7 mouse cellular contexts compared by ENCODE assay signal in genomic region chr1:92647752-92648151, GRCm38 (mm10). TPM values are rescaled to one million over a fixed set of nuclear protein-coding genes. Genes with fewer than 3 reads are reported as not detected.
A peak's percentile ranks its signal among the peaks of the same experiment; 100 is the strongest.
DNase-seq lines count a peak whose midpoint lies in the region; ATAC-seq and TF ChIP-seq lines count a peak whose summit lies in the region.

No protein-coding gene starts in this region.

- TF ChIP-seq CTCF in cerebellum, adult 2 months (IDR thresholded peaks at IDR 0.05; ENCODE audit: borderline replicate concordance, insufficient read depth, low read depth, low read length): peak; percentile 84
- peak; percentile 94 for TF ChIP-seq CTCF in hindbrain, postnatal 0 days (IDR thresholded peaks at IDR 0.05; ENCODE audit: low read depth)
- peak; percentile 86 for TF ChIP-seq CTCF in left cerebral cortex, adult 2 months (IDR thresholded peaks at IDR 0.05)

- H3K4me1 ChIP-seq in cerebellum, adult 2 months (ENCODE audit: control insufficient read depth, insufficient read depth, low read length): peaks cover 15% of the 10 kb centered on the region; the same call in 1 of the 2 replicates
- H3K4me1 ChIP-seq in hindbrain, postnatal 0 days (ENCODE audit: insufficient read depth, low read length): 0 out of 2 replicates have a peak, but pooled peaks cover 2% of the 10 kb centered on the region
- peaks cover 65% of the 10 kb centered on the region for H3K4me1 ChIP-seq in megakaryocyte, embryonic 14.5 days

- peak; percentile 68 for ATAC-seq in hindbrain, postnatal 0 days

- H3K4me2 ChIP-seq in hindbrain, postnatal 0 days (ENCODE audit: low read depth, low read length): peak overlapping the region; percentile 5; the same call in 1 of the 2 replicates

- no peak for TF ChIP-seq POLR2A in cerebellum, adult 2 months (IDR thresholded peaks at IDR 0.05; ENCODE audit: borderline replicate concordance, insufficient read depth, low read length)

- no peaks in the 10 kb centered on the region for H3K36me3 ChIP-seq in hindbrain, postnatal 0 days (ENCODE audit: insufficient read depth, low read length)
- no peaks in the 10 kb centered on the region for H3K36me3 ChIP-seq in megakaryocyte, embryonic 14.5 days (replicated peaks; ENCODE audit: low read length)

- no peaks in the 10 kb centered on the region for H3K9me3 ChIP-seq in hindbrain, postnatal 0 days (ENCODE audit: low read length)
- no peaks in the 10 kb centered on the region for H3K9me3 ChIP-seq in megakaryocyte, embryonic 14.5 days

- no peak overlapping the region; the same call in 1 of the 2 replicates for H3K9ac ChIP-seq in hindbrain, postnatal 0 days (replicated peaks; ENCODE audit: low read length)

- no peaks in the 10 kb centered on the region for H3K27me3 ChIP-seq in cerebellum, adult 2 months (ENCODE audit: control insufficient read depth, insufficient read depth, low read length)
- no peaks in the 10 kb centered on the region for H3K27me3 ChIP-seq in hindbrain, postnatal 0 days (ENCODE audit: insufficient read depth, low read length)
- H3K27me3 ChIP-seq in megakaryocyte, embryonic 14.5 days (replicated peaks): peaks cover 66% of the 10 kb centered on the region

- intact Hi-C loops in left cerebral cortex, adult 2 months (cut with DNase I): loop anchor here (1.0 to 5.0 kb wide), 4 partner anchors 33 to 250 kb away; no protein-coding TSS in a partner anchor

- H3K4me3 ChIP-seq in cerebellum, adult 2 months (replicated peaks; ENCODE audit: insufficient read depth, low read depth, low read length): no peak overlapping the region
- no peak overlapping the region for H3K4me3 ChIP-seq in hindbrain, postnatal 0 days (ENCODE audit: low read length)
- no peak overlapping the region for H3K4me3 ChIP-seq in left cerebral cortex, adult 2 months
- H3K4me3 ChIP-seq in megakaryocyte, embryonic 14.5 days (replicated peaks): peak overlapping the region; percentile 89

- DNase-seq in T-cell, adult 2 months (ENCODE audit: low spot score): peak; percentile 24
- peak; percentile 63 to 80 for DNase-seq in cerebellum, adult 2 months
- DNase-seq in forelimb bud, embryonic 11.5 days (ENCODE audit: low read depth, low spot score): peak; percentile 85
- DNase-seq in hindbrain, postnatal 0 days (ENCODE audit: low spot score): peak; percentile 88
- DNase-seq in left cerebral cortex, adult 2 months (ENCODE audit: extremely low spot score in 1 of 2, low spot score in 2 of 2): peak; percentile 68 to 75
- DNase-seq in right cerebral cortex, postnatal 14 days: peak; percentile 78

- no peak overlapping the region for H3K27ac ChIP-seq in cerebellum, adult 2 months (ENCODE audit: insufficient read depth, low read length)
- H3K27ac ChIP-seq in hindbrain, postnatal 0 days: no peak overlapping the region
- H3K27ac ChIP-seq in left cerebral cortex, adult 2 months: no peak overlapping the region

- WGBS in cerebellum, adult 2 months: 7% methylated on average over 8 of the region's 8 CpGs
- 4% methylated on average over 8 of the region's 8 CpGs for WGBS in hindbrain, postnatal 0 days

RNA-seq across cellular contexts. Expression of gene Otos, which starts 0.9 kb away (rescaled TPM):
- polyA plus RNA-seq in cerebellum, adult 2 months (2012; rRNA removed): 0.07 and 0.13 TPM in 2 replicates
- total RNA-seq in hindbrain, postnatal 0 days (2014; rRNA removed): not detected in 2 replicates
- polyA plus RNA-seq in hindbrain, postnatal 0 days (2015; fragmentation: Nextera tagmentation; extraction: Ambion mirVana): 0.81 and 0.88 TPM in 2 replicates
- total RNA-seq in left cerebral cortex, adult 2 months (2021): not detected
- polyA plus RNA-seq in megakaryocyte, embryonic 14.5 days (2012; ENCODE audit: insufficient read depth, low replicate concordance): 0.50 TPM in 1 of 2 replicates, not detected in the other

RNA-seq across cellular contexts. Expression of gene Cops9, which starts 6.0 kb away (rescaled TPM):
- polyA plus RNA-seq in cerebellum, adult 2 months (2012; rRNA removed): 374 and 414 TPM in 2 replicates
- 201 and 223 TPM in 2 replicates for total RNA-seq in hindbrain, postnatal 0 days (2014; rRNA removed)
- 641 and 676 TPM in 2 replicates for polyA plus RNA-seq in hindbrain, postnatal 0 days (2015; fragmentation: Nextera tagmentation; extraction: Ambion mirVana)
- 100 to 1,000 TPM; 237 TPM for total RNA-seq in left cerebral cortex, adult 2 months (2021)
- 26.2 and 120 TPM in 2 replicates for polyA plus RNA-seq in megakaryocyte, embryonic 14.5 days (2012; ENCODE audit: insufficient read depth, low replicate concordance)

RNA-seq across cellular contexts. Expression of gene Olfr12, which starts 30.2 kb away (rescaled TPM):
- polyA plus RNA-seq in cerebellum, adult 2 months (2012; rRNA removed): not detected in 2 replicates
- not detected in 2 replicates for total RNA-seq in hindbrain, postnatal 0 days (2014; rRNA removed)
- polyA plus RNA-seq in hindbrain, postnatal 0 days (2015; fragmentation: Nextera tagmentation; extraction: Ambion mirVana): not detected in 2 replicates
- not detected for total RNA-seq in left cerebral cortex, adult 2 months (2021)
- polyA plus RNA-seq in megakaryocyte, embryonic 14.5 days (2012; ENCODE audit: insufficient read depth, low replicate concordance): not detected in 2 replicates

RNA-seq across cellular contexts. Expression of gene Olfr1410, which starts 42.2 kb away (rescaled TPM):
- not detected in 2 replicates for polyA plus RNA-seq in cerebellum, adult 2 months (2012; rRNA removed)
- not detected in 2 replicates for total RNA-seq in hindbrain, postnatal 0 days (2014; rRNA removed)
- not detected in 2 replicates for polyA plus RNA-seq in hindbrain, postnatal 0 days (2015; fragmentation: Nextera tagmentation; extraction: Ambion mirVana)
- not detected for total RNA-seq in left cerebral cortex, adult 2 months (2021)
- not detected in 2 replicates for polyA plus RNA-seq in megakaryocyte, embryonic 14.5 days (2012; ENCODE audit: insufficient read depth, low replicate concordance)

RNA-seq across cellular contexts. Expression of gene Olfr1411, which starts 53.5 kb away (rescaled TPM):
- not detected in 2 replicates for polyA plus RNA-seq in cerebellum, adult 2 months (2012; rRNA removed)
- not detected in 2 replicates for total RNA-seq in hindbrain, postnatal 0 days (2014; rRNA removed)
- not detected in 2 replicates for polyA plus RNA-seq in hindbrain, postnatal 0 days (2015; fragmentation: Nextera tagmentation; extraction: Ambion mirVana)
- total RNA-seq in left cerebral cortex, adult 2 months (2021): not detected
- not detected in 2 replicates for polyA plus RNA-seq in megakaryocyte, embryonic 14.5 days (2012; ENCODE audit: insufficient read depth, low replicate concordance)

Comparison
In these comparisons a context has a peak if more than half of its experiments do, and no peak if none do; other contexts are left out.
1. DNase-seq: peak in every context shown above with its lines; median percentile 88 in hindbrain, postnatal 0 days; 85 in forelimb bud, embryonic 11.5 days; 78 in right cerebral cortex, postnatal 14 days; 72 in cerebellum, adult 2 months; 72 in left cerebral cortex, adult 2 months; 24 in T-cell, adult 2 months.